Mouse (Mus musculus): ENCODE measurements around the gene Ccdc159. TPM values are rescaled to one million over a fixed set of nuclear protein-coding genes. Genes with fewer than 3 reads are reported as not detected.

The Ccdc159 gene
- polyA plus RNA-seq (2012; rRNA removed), result 14.7 and 16.6 TPM in 2 replicates

GRCm38 (mm10) chr9:21927208-21927753 is at the start of gene Ccdc159, which contains the start of gene Tmem205:
Gene Ccdc159, plus strand, starts transcription at chr9:21927471.
Gene Tmem205, minus strand, starts transcription at chr9:21927556.
- H3K4me3 ChIP-seq (replicated peaks; ENCODE audit: insufficient read depth, low read depth, low read length), result peak within 1 kb of the TSS; percentile 74
- TF ChIP-seq POLR2A (IDR thresholded peaks at IDR 0.05; ENCODE audit: borderline replicate concordance, insufficient read depth, low read length), result peak; percentile 87
- no peak for TF ChIP-seq CTCF (IDR thresholded peaks at IDR 0.05; ENCODE audit: borderline replicate concordance, insufficient read depth, low read depth, low read length)
- peaks cover 14% of the 10 kb centered on the region for H3K4me1 ChIP-seq (ENCODE audit: control insufficient read depth, insufficient read depth, low read length)
- H3K27me3 ChIP-seq (ENCODE audit: control insufficient read depth, insufficient read depth, low read length), result no peaks in the 10 kb centered on the region
- H3K27ac ChIP-seq (ENCODE audit: insufficient read depth, low read length), result peak within 1 kb of the TSS; percentile 2; the same call in 1 of the 2 replicates
- under 1% methylated on average over 28 of the region's 28 CpGs for WGBS
- peak; percentile 93 to 98 for DNase-seq

DNA sequence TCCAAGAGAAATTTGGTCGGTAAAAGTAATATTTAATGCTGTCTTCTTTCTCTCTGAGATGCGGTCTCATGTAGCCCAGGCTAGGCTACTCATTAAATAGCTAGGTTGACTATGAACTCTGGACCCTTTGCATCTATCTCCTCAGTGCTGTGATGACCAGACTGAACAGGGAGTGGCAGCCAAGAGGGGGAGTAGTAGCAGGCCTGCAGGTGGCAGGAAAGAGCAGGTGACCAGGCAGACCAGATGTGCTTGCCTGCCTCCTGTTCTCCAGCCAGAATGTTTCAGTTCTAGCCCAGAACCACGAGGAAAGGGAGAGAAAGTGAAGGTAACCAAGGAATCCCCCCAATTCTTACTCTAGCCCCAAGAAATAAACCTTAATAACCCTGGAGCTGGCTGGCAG is 38.0 kb upstream of the Ccdc159 start:
- DNase-seq, result no peak
- H3K27me3 ChIP-seq (ENCODE audit: control insufficient read depth, insufficient read depth, low read length), result no peaks in the 10 kb centered on the region
- no peak overlapping the region for H3K27ac ChIP-seq (ENCODE audit: insufficient read depth, low read length)
- TF ChIP-seq POLR2A (IDR thresholded peaks at IDR 0.05; ENCODE audit: borderline replicate concordance, insufficient read depth, low read length) (no peak), CTCF (IDR thresholded peaks at IDR 0.05; ENCODE audit: borderline replicate concordance, insufficient read depth, low read depth, low read length) (no peak)
- no peaks in the 10 kb centered on the region for H3K4me1 ChIP-seq (ENCODE audit: control insufficient read depth, insufficient read depth, low read length)
- WGBS, result 55% methylated on average over 3 of the region's 3 CpGs
- no peak overlapping the region for H3K4me3 ChIP-seq (replicated peaks; ENCODE audit: insufficient read depth, low read depth, low read length)

DNA sequence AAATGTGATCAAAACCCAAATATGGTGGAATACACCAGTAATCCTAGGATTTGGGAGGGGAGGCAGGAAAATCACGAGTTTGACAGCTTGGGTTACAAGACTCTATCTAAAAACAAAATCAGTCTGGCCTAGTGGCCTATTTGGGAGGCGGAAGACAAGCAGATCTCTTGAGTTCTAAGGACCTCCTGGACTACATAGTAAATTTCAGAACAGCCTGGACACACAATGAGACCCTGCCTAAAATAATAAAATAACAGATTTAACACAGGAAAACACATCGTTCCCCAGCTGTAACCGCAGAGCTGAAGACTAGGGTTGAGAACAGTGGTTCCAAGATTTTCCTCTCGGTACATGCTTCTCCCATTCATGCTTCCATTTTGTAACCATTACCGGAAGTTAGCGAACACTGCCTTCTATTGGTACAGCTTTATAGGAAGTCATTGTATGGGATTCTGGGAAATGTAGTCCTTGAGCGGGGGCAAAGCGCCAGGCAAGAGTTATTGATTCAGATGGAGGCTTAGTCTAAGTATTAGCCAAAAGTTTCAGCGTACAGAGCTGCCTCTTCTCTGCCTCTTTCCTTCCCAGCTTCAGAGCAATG is 25.9 kb upstream of the Ccdc159 start:
- Histone ChIP-seq H3K4me3 (replicated peaks; ENCODE audit: insufficient read depth, low read depth, low read length) (peak overlapping the region; percentile 59), H3K27ac (ENCODE audit: insufficient read depth, low read length) (no peak overlapping the region; the same call in 1 of the 2 replicates), H3K27me3 (ENCODE audit: control insufficient read depth, insufficient read depth, low read length) (no peaks in the 10 kb centered on the region), H3K4me1 (ENCODE audit: control insufficient read depth, insufficient read depth, low read length) (no peaks in the 10 kb centered on the region; the same call in 1 of the 2 replicates)
- TF ChIP-seq CTCF (IDR thresholded peaks at IDR 0.05; ENCODE audit: borderline replicate concordance, insufficient read depth, low read depth, low read length), result peak; percentile 2; the same call in 1 of the 2 replicates
- peak; percentile 58; the same call in 1 of the 2 replicates for TF ChIP-seq POLR2A (IDR thresholded peaks at IDR 0.05; ENCODE audit: borderline replicate concordance, insufficient read depth, low read length)
- DNase-seq, result peak; percentile 70 to 79
- WGBS, result 6% methylated on average over 10 of the region's 10 CpGs

- peaks cover 2% of the 10 kb centered on the region; the same call in 1 of the 2 replicates for H3K4me1 ChIP-seq (ENCODE audit: control insufficient read depth, insufficient read depth, low read length)
- DNase-seq, result no peak
- H3K27me3 ChIP-seq (ENCODE audit: control insufficient read depth, insufficient read depth, low read length), result no peaks in the 10 kb centered on the region
- H3K27ac ChIP-seq (ENCODE audit: insufficient read depth, low read length), result no peak overlapping the region
- no peak overlapping the region for H3K4me3 ChIP-seq (replicated peaks; ENCODE audit: insufficient read depth, low read depth, low read length)
- 66% methylated on average over 4 of the region's 4 CpGs for WGBS
- TF ChIP-seq CTCF (IDR thresholded peaks at IDR 0.05; ENCODE audit: borderline replicate concordance, insufficient read depth, low read depth, low read length), result no peak
- no peak for TF ChIP-seq POLR2A (IDR thresholded peaks at IDR 0.05; ENCODE audit: borderline replicate concordance, insufficient read depth, low read length)
Observed at GRCm38 (mm10) chr9:21904031-21904430, 23.2 kb upstream of the Ccdc159 start.

DNA sequence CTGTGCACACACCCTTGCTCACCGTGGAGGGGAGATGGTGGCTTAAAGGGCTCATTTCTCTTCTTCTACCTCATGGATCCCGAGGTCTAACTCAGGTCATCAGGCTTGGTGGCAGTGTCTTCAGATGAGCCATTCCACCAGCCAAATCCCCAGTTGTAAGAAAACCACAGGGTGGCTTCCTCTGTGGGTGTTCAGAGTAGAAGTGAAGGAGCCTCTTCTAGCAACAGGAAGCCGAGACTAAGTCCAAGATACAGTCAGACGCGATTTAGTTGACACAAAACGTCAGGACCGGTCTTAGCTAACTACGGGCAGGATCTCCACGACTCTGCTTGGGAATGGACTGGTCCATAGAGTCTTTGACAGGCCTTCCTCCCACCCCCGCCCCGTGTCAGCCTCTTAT is 19.1 kb upstream of the Ccdc159 start:
- DNase-seq, result no peak
- WGBS, result 73% methylated on average over 11 of the region's 11 CpGs
- no peaks in the 10 kb centered on the region for H3K27me3 ChIP-seq (ENCODE audit: control insufficient read depth, insufficient read depth, low read length)
- peaks cover 20% of the 10 kb centered on the region for H3K4me1 ChIP-seq (ENCODE audit: control insufficient read depth, insufficient read depth, low read length)
- no peak overlapping the region; the same call in 1 of the 2 replicates for H3K27ac ChIP-seq (ENCODE audit: insufficient read depth, low read length)
- H3K4me3 ChIP-seq (replicated peaks; ENCODE audit: insufficient read depth, low read depth, low read length), result no peak overlapping the region
- TF ChIP-seq POLR2A (IDR thresholded peaks at IDR 0.05; ENCODE audit: borderline replicate concordance, insufficient read depth, low read length) (no peak), CTCF (IDR thresholded peaks at IDR 0.05; ENCODE audit: borderline replicate concordance, insufficient read depth, low read depth, low read length) (no peak)

DNA sequence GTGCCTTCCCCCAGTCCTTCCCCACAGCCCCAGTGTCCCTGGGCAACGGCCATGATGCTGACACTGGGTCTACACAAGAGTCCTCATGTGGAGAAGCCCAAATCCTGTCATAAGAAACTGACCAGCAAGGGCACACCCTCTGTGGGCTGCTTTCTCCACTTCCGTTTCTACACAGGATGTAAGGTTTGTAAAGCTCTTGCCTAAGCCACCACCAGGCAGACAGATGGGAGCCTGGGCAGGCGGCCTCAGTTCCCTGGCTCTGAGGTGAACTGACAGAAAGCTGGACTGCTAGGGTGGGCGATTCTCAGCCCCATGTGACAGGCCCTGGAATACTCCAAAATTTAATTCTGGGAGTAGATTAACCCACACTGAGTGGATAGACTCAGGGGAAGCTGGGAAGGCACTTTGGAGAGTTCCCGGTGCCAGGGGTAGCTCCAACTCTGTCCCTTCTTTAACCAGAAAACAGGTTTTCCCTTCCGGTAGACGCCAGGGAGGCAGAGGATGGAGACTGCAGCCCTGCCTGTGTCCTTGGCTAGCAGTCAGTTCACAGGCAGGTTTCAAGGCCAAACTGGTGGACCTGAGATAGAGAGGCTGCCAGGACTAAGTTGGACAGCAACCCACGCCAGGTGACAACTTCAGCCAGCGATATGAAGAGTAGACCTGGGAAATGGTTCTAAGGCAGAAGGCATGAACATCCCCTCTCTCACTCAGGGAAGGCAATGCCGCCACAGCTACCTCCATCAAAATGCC is 17.6 kb upstream of the Ccdc159 start:
- TF ChIP-seq POLR2A (IDR thresholded peaks at IDR 0.05; ENCODE audit: borderline replicate concordance, insufficient read depth, low read length) (no peak), CTCF (IDR thresholded peaks at IDR 0.05; ENCODE audit: borderline replicate concordance, insufficient read depth, low read depth, low read length) (no peak)
- no peaks in the 10 kb centered on the region for H3K27me3 ChIP-seq (ENCODE audit: control insufficient read depth, insufficient read depth, low read length)
- peak; percentile 42 to 67 for DNase-seq
- H3K4me1 ChIP-seq (ENCODE audit: control insufficient read depth, insufficient read depth, low read length), result peaks cover 20% of the 10 kb centered on the region
- H3K27ac ChIP-seq (ENCODE audit: insufficient read depth, low read length), result peak overlapping the region; percentile 83
- WGBS, result 19% methylated on average over 10 of the region's 10 CpGs
- H3K4me3 ChIP-seq (replicated peaks; ENCODE audit: insufficient read depth, low read depth, low read length), result no peak overlapping the region

- H3K27ac ChIP-seq (ENCODE audit: insufficient read depth, low read length), result no peak overlapping the region
- H3K4me1 ChIP-seq (ENCODE audit: control insufficient read depth, insufficient read depth, low read length), result no peaks in the 10 kb centered on the region
- WGBS, result 41% methylated on average over 3 of the region's 3 CpGs
Observed at GRCm38 (mm10) chr9:21916851-21917492, 10.3 kb upstream of the Ccdc159 start.

More at GRCm38 (mm10) chr9:21916851-21917492, 10.3 kb upstream of the Ccdc159 start:
- no peaks in the 10 kb centered on the region for H3K27me3 ChIP-seq (ENCODE audit: control insufficient read depth, insufficient read depth, low read length)
- H3K4me3 ChIP-seq (replicated peaks; ENCODE audit: insufficient read depth, low read depth, low read length), result peak overlapping the region; percentile 67
- TF ChIP-seq POLR2A (IDR thresholded peaks at IDR 0.05; ENCODE audit: borderline replicate concordance, insufficient read depth, low read length) (no peak), CTCF (IDR thresholded peaks at IDR 0.05; ENCODE audit: borderline replicate concordance, insufficient read depth, low read depth, low read length) (no peak)
- DNase-seq, result no peak
